Mouse (Mus musculus): ENCODE measurements around the gene Calm4.

DNA sequence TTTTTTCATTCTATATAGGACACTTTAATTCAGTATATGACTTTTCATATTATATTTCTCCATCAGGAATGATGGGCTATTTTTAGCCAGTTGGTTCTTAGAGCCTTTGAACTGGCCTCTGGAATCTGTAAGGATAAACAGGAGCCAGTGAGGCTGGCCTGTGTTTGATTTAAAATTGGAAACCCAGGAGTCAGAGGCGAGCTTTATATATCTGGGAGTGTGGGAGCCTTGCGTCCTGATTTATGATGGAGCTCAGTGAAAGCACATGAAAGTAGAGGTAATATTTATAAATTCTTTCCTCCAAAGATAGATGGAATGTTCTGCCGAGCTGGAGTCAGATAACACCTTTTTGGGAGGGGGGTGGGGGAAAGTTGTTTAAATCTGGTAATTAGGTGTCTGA is 38.2 kb upstream of the Calm4 start:
- TF ChIP-seq POLR2A (IDR thresholded peaks at IDR 0.05; ENCODE audit: insufficient read length, low read depth) (no peak), POLR2AphosphoS2 (IDR thresholded peaks at IDR 0.05; ENCODE audit: insufficient read length, low read depth) (no peak), MAX (IDR thresholded peaks at IDR 0.05; ENCODE audit: low read depth) (no peak), USF1 (IDR thresholded peaks at IDR 0.05; ENCODE audit: low read depth) (no peak), TCF12 (IDR thresholded peaks at IDR 0.05; ENCODE audit: insufficient read depth, poor library complexity, severe bottlenecking) (no peak), MYOD1 (IDR thresholded peaks at IDR 0.05; ENCODE audit: control insufficient read depth in 1 of 3, insufficient read length in 2 of 3, low read depth in 2 of 3) (no peak), E2F4 (IDR thresholded peaks at IDR 0.05; ENCODE audit: insufficient read depth) (no peak), SRF (IDR thresholded peaks at IDR 0.05; ENCODE audit: control insufficient read depth, insufficient read length, low read depth) (no peak), MYOG (IDR thresholded peaks at IDR 0.05; ENCODE audit: control insufficient read depth in 1 of 3, insufficient read depth in 1 of 3, insufficient read length in 2 of 3, low read depth in 2 of 3) (no peak)
